Mouse (Mus musculus): ENCODE results near the gene March8. TPM values are rescaled to one million over a fixed set of nuclear protein-coding genes. Genes with fewer than 3 reads are reported as not detected.

Gene March8
- total and polyA plus RNA-seq, 2 experiments from 2014 or later = 33.9 to 117 TPM

DNA sequence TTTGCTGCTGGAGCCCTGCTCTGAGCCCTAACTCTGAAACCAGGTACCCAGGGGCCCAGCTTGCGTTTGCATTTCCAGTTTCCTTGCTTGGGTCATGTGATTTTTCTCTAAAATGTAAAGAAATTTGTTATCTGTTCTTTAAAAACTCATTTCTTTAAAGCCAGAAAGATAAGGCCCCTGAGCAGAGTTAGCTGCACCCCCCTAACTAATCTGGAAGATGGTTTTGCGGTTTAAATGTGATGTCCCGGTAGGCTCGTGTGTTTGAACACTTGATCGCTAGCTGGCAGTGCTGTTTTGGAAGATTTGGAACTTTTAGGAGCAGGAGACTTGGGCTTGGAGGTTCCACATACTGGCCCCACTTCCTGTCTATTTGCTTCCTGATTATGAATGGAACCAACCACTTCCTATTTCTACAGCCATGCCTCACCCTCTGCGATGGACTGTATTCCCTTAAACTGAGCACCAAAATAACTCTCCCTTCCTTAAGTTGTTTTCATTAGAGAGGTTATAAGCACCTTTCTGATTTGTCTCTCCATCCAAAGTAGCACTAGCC, 78.3 kb downstream of the March8 start:
- Histone ChIP-seq H3K4me2 (ENCODE audit: low read depth) (no peak overlapping the region), H3K36me3 (ENCODE audit: insufficient read depth) (no peaks in the 10 kb centered on the region), H3K4me1 (ENCODE audit: insufficient read depth) (no peaks in the 10 kb centered on the region), H3K9me3 (ENCODE audit: low read length) (no peaks in the 10 kb centered on the region), H3K27me3 (ENCODE audit: insufficient read depth, low read length) (no peaks in the 10 kb centered on the region), H3K27ac (ENCODE audit: low read depth, low read length) (no peak overlapping the region), H3K9ac (no peak overlapping the region), H3K4me3 (ENCODE audit: low read depth, low read length) (no peak overlapping the region)
- no peak for ATAC-seq
- TF ChIP-seq CTCF (IDR thresholded peaks at IDR 0.05; ENCODE audit: low read depth) = no peak
- no peak for DNase-seq
- 88% methylated on average over 6 of the region's 6 CpGs for WGBS

DNA sequence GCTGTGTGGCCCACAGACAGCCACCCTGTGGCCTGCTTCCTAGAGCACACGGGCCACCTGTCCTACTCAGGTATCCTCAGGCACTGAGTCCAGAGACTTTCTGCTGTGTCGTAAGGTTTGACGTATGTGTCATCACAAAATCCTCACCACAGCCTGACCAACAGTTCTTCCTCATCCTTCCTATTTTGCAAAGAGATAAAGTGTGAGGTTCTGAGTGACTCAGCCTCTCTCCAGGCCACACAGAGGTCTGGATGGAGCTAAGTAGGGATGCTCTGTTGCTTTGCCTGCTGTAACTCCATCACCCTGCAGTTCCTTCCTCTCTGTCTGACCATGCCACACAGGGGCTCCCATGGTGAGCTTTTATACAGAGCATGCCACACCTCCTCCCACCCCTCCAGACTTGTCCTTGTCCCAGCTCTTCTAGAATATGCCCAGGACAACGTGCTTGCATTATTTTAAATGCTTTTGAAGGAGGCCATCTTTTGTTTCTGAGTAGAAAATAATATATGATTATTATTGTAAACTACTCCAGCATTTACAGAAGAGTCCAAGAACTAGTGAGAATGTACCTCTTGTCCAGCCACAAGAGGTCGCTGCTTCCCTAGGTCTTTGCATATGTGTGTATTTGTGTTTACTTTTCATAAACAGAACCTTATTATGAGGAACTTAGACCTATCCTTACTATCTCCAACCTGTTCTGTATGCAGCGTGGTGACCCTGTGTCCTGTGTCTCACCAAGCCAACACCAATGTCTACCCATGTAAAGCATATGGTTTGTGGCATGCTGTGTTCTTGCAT, 79.9 kb downstream of the March8 start:
- Histone ChIP-seq H3K4me1 (ENCODE audit: insufficient read depth) (no peaks in the 10 kb centered on the region), H3K36me3 (ENCODE audit: insufficient read depth) (no peaks in the 10 kb centered on the region), H3K4me3 (ENCODE audit: low read depth, low read length) (no peak overlapping the region), H3K4me2 (ENCODE audit: low read depth) (no peak overlapping the region), H3K27me3 (ENCODE audit: insufficient read depth, low read length) (no peaks in the 10 kb centered on the region), H3K27ac (ENCODE audit: low read depth, low read length) (no peak overlapping the region), H3K9ac (no peak overlapping the region), H3K9me3 (ENCODE audit: low read length) (no peaks in the 10 kb centered on the region)
- no peak for DNase-seq
- ATAC-seq = no peak
- WGBS = 66% methylated on average over 6 of the region's 6 CpGs
- TF ChIP-seq CTCF (IDR thresholded peaks at IDR 0.05; ENCODE audit: low read depth) = peak; percentile 41

DNA sequence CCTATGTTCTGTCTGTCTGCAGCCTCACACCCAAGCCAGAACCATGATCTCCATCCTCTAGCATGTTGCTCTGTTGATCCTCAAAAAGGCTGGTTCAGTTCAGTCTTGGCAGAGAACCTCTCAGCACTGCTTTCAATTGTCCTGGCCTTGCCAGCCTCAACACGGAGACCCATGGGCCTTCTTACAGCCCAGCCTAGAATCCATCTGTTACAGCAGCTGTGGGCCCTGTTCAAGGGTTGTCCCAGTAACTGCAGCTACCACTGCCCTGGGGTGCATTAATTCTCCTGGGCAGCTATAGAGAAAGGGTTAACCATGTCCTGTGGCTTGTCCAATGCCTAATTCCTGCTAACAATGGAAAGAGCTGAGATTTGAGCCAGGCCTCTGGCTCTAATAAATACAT, 80.7 kb downstream of the March8 start:
- H3K9me3 ChIP-seq (ENCODE audit: low read length) = no peaks in the 10 kb centered on the region
- no peaks in the 10 kb centered on the region for H3K4me1 ChIP-seq (ENCODE audit: insufficient read depth)
- no peak overlapping the region for H3K4me3 ChIP-seq (ENCODE audit: low read depth, low read length)
- TF ChIP-seq CTCF (IDR thresholded peaks at IDR 0.05; ENCODE audit: low read depth) = no peak
- no peak overlapping the region for H3K27ac ChIP-seq (ENCODE audit: low read depth, low read length)
- no peaks in the 10 kb centered on the region for H3K36me3 ChIP-seq (ENCODE audit: insufficient read depth)
- no peak for ATAC-seq
- DNase-seq = no peak
- WGBS = 38% methylated on average over 1 of the region's 1 CpGs
- no peaks in the 10 kb centered on the region for H3K27me3 ChIP-seq (ENCODE audit: insufficient read depth, low read length)
- no peak overlapping the region for H3K9ac ChIP-seq
- H3K4me2 ChIP-seq (ENCODE audit: low read depth) = no peak overlapping the region

DNA sequence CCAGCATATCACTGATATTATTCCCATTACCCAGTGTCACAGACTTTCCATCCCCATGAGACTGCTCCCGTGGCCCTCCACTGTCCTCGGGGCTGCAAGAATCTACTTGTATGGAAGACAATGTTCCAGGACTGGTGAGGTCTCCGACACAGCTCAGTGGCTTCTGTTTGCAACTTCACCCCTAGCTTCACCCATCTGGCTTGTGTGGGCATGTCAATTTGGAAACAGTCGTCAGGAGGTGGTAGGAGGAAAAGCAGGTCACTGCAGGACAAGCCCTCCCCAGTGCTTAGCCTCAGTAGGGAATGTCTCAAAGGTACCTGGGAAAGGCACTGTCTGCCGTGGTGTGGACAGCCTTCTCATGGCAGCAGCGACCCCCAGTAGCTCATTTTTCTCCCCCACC, 81.9 kb downstream of the March8 start:
- Histone ChIP-seq H3K36me3 (ENCODE audit: insufficient read depth) (no peaks in the 10 kb centered on the region), H3K4me2 (ENCODE audit: low read depth) (no peak overlapping the region), H3K4me1 (ENCODE audit: insufficient read depth) (no peaks in the 10 kb centered on the region), H3K9me3 (ENCODE audit: low read length) (no peaks in the 10 kb centered on the region), H3K27ac (ENCODE audit: low read depth, low read length) (no peak overlapping the region), H3K4me3 (ENCODE audit: low read depth, low read length) (no peak overlapping the region), H3K9ac (no peak overlapping the region), H3K27me3 (ENCODE audit: insufficient read depth, low read length) (no peaks in the 10 kb centered on the region)
- ATAC-seq (no peak), DNase-seq (no peak)
- 77% methylated on average over 6 of the region's 6 CpGs for WGBS
- no peak for TF ChIP-seq CTCF (IDR thresholded peaks at IDR 0.05; ENCODE audit: low read depth)

DNA sequence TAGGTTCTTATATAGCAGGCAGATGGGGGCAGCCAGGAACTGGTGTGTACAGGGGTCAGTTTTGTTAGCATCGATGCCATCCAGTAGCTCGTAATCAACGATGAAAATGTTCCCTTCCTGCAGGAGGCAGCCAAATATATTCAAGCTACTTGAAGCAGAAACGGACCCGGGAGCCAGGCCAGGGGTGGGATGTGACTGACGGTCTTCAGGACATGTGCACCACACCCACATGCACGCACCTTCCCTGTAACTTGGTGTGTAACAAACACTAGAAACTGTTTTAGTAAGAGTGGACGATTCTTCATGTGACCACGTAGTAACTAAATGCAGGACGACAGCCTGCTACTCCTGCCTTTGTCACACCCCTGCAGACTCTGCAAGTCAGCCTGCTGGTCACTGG, 82.4 kb downstream of the March8 start:
- Histone ChIP-seq H3K9me3 (ENCODE audit: low read length) (no peaks in the 10 kb centered on the region), H3K9ac (no peak overlapping the region), H3K4me1 (ENCODE audit: insufficient read depth) (no peaks in the 10 kb centered on the region), H3K36me3 (ENCODE audit: insufficient read depth) (no peaks in the 10 kb centered on the region), H3K27me3 (ENCODE audit: insufficient read depth, low read length) (no peaks in the 10 kb centered on the region), H3K27ac (ENCODE audit: low read depth, low read length) (no peak overlapping the region), H3K4me2 (ENCODE audit: low read depth) (no peak overlapping the region), H3K4me3 (ENCODE audit: low read depth, low read length) (no peak overlapping the region)
- DNase-seq = no peak
- WGBS = 67% methylated on average over 10 of the region's 10 CpGs
- no peak for ATAC-seq
- TF ChIP-seq CTCF (IDR thresholded peaks at IDR 0.05; ENCODE audit: low read depth) = no peak

DNA sequence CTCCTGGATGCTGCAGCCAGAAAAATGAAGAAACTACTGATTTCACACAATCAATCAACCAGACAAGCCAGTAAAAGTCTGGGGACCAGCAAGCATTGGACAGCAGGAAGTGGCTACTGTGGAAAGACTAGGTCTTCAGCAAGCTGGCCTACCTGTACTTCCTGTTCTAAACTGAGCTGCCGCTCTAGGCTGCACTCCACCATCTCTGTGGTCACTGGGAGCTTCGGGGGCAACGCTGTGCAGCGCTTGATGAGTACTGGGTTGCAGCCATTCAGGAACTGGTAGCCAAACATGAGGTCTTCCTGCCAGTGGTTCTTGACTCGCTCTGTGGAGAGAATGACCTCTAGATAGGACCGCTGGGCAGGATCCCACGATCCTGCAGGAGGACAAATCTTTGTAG, 85.2 kb downstream of the March8 start:
- TF ChIP-seq CTCF (IDR thresholded peaks at IDR 0.05; ENCODE audit: low read depth) = no peak
- Histone ChIP-seq H3K36me3 (ENCODE audit: insufficient read depth) (no peaks in the 10 kb centered on the region), H3K4me3 (ENCODE audit: low read depth, low read length) (no peak overlapping the region), H3K27me3 (ENCODE audit: insufficient read depth, low read length) (no peaks in the 10 kb centered on the region), H3K9ac (no peak overlapping the region), H3K27ac (ENCODE audit: low read depth, low read length) (no peak overlapping the region), H3K9me3 (ENCODE audit: low read length) (no peaks in the 10 kb centered on the region), H3K4me1 (ENCODE audit: insufficient read depth) (no peaks in the 10 kb centered on the region), H3K4me2 (ENCODE audit: low read depth) (no peak overlapping the region)
- no peak for DNase-seq
- ATAC-seq = no peak
- 92% methylated on average over 7 of the region's 7 CpGs for WGBS

DNA sequence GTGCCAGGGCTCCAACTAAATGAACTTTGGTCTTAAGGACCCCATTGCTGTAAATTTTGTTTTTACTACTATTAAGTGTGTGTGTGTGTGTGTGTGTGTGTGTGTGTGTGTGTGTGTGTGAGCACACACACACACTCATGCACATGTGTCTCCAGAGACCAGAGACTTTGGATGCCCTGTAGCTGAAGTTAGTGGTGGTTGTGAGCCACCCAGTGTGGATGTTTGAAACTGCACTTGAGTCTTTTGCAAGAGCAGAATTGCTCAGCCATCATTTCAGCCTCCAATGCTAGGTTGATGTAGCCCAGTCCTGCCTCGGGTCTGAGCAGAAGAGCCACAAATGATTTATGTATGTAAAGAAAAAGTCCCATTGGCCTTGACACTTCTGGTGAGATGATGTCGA, 85.8 kb downstream of the March8 start:
- Histone ChIP-seq H3K9ac (no peak overlapping the region), H3K27ac (ENCODE audit: low read depth, low read length) (no peak overlapping the region), H3K27me3 (ENCODE audit: insufficient read depth, low read length) (no peaks in the 10 kb centered on the region), H3K4me1 (ENCODE audit: insufficient read depth) (no peaks in the 10 kb centered on the region), H3K36me3 (ENCODE audit: insufficient read depth) (no peaks in the 10 kb centered on the region), H3K9me3 (ENCODE audit: low read length) (no peaks in the 10 kb centered on the region), H3K4me2 (ENCODE audit: low read depth) (no peak overlapping the region), H3K4me3 (ENCODE audit: low read depth, low read length) (no peak overlapping the region)
- TF ChIP-seq CTCF (IDR thresholded peaks at IDR 0.05; ENCODE audit: low read depth) = peak; percentile 66
- peak; percentile 71 for ATAC-seq
- peak; percentile 47 for DNase-seq
- WGBS = 74% methylated on average over 2 of the region's 2 CpGs

All from forebrain, postnatal 0 days (tissue).